Mouse (Mus musculus): ENCODE results near the gene Fam120a. TPM values are rescaled to one million over a fixed set of nuclear protein-coding genes. Genes with fewer than 3 reads are reported as not detected.
A peak's percentile ranks its signal among the peaks of the same experiment; 100 is the strongest.

Gene Fam120a
- total RNA-seq, 2 experiments from 2014 or later, result 182 to 184 TPM

GRCm38 (mm10) chr13:48966851-48967821 lies 681 bp downstream of the Fam120a start:
- DNase-seq, result peak; percentile 63

GRCm38 (mm10) chr13:48965559-48966525 lies 2.0 kb downstream of the Fam120a start:
- DNase-seq, result peak; percentile 67 to 78

DNA sequence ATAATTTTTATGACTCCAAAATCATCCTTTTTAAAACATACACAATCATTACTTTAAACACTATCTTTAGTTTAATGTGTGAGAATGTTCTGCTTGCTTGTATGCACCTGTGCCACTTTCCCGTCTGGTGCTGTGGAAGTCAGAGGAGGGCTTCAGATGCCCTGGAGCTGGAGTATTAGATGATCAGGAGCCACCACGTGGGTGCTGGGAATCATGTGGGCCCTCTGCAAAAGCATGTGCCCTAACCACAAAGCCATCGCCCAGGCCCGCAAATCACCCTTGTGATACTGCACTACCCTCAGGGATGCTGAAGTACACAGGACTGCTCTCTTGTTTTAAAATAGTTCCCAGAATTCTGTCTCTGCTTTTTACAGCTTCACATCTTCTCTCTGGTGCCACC lies 3.0 kb downstream of the Fam120a start:
- no peak for DNase-seq

DNA sequence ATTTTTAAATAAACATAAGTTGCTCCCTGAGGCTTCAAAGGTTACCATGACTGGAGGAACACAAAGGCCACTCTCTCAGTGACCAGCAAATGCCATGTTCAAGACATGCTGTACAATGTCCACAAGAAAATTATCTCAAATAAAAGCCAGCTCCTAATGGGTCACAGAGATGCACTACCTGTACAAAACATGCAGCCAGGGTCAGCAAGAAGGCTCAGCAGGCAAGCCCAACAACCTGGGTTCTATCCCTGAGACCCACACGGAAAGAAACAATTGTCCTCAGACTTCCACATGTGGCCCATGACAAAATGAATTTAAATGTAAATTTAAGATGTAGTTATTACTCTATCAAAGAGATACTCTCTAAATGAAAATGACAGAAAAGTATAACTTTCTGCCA lies 4.7 kb downstream of the Fam120a start:
- DNase-seq, result no peak

GRCm38 (mm10) chr13:48962519-48962918 lies 5.3 kb downstream of the Fam120a start:
- no peak for DNase-seq

GRCm38 (mm10) chr13:48958608-48959007 lies 9.2 kb downstream of the Fam120a start:
- no peak for DNase-seq

DNA sequence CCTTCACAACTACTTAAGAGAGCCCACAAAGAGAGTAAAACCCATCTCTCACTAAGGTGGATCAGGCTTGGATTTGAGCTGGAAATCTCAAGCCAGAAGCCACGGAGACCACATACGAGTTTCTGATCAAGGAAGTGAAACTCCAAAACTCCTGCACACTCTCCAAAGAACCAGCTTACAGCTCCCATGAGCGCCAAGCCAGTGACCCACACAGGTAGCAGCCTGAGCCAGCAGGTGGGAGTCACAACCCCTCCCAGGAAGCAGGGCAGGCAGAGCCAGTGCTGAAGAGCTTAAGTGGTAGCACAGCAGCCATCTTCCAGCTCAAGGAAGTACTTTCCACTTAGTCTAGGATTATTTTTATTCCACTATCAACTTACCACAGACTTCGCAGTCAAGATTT lies 13.0 kb downstream of the Fam120a start:
- no peak for DNase-seq

DNA sequence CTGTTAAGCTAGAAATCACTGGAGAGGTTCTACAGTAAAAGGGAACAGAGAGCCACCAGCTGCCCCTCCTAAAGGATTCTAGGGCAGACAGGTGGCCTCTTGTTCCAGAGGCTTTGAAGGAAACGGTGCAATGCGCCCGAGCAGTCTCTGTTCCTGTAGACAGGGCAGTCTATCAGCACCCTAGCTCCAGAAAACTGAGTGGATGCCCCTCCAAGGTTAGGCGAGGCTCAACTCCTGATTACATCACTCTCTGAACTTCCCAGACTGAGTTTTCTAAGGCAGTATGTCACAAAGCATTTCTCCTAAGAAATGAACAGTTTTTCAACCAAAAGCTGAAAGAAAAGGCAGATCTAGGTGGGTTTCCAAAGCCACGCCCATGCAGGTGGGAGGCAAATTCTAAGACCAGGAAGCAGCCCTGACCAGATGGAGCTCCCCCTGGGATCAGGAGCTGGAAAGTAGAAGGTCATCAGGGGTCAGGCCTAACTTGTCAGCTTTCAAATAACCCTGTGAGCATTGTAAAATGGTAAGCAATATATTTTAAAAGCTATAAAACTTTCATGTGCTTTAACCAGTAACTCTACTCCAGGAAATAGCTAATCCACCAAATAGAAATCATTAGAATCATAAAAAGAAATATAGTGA lies 17.1 kb downstream of the Fam120a start:
- peak in 1 of 2 experiments; percentile 42 for DNase-seq

DNA sequence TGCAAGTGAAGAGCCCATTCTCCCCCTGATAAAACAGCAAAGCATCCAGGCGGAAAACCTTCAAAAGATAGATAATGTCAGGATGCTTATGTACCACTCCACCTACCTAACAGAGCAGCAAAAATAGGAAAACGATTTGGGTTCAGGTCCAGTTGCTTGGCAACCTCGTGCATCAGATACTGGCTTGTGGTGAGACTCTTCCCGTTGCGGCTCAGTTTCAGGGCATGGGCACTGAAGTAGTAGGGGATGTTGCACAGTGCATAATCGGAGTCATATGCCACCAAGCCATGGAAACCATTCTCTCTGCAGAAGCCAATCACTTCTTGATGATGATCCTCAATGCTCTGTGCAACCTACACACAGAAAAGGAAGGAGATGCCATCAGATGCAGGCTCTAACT lies 18.9 kb downstream of the Fam120a start:
- DNase-seq, result no peak

DNA sequence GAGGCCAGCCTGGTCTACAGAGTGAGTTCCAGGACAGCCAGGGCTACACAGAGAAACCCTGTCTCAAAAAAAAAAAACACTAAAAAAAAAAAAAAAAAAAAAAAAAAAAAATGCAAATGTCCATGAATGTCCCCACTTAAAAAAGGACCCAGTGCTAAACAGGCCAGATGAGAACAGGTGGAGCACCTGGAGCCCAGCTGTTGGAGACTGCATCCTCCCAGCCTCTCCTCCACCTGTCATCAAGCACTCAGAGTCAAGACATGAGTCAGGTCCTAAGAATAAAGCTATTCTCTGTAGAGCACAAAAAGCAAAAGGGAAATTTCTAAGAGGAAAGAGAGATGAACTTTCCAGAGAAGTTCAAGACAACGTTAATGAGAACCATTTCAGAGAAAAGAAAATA lies 23.2 kb downstream of the Fam120a start:
- no peak for DNase-seq

DNA sequence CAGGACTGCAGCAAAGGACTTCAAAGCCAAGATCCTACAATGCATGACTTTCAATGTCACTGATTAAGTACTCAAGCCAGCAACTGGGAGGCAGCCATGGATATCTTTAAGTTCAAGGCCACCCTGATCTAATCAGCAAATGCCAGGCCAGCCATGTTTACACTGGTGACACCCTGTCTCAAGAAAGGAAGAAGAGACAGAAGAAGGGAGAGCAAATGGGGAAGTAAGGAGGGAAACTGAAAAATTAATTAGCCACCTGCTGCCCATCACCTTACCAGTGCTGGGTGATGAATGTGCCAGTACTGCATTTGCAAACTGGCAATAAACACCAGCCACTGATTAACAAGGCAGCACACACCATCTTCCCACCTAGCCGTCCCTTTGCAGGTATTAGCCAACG lies 25.3 kb downstream of the Fam120a start:
- peak; percentile 48 to 67 for DNase-seq

DNA sequence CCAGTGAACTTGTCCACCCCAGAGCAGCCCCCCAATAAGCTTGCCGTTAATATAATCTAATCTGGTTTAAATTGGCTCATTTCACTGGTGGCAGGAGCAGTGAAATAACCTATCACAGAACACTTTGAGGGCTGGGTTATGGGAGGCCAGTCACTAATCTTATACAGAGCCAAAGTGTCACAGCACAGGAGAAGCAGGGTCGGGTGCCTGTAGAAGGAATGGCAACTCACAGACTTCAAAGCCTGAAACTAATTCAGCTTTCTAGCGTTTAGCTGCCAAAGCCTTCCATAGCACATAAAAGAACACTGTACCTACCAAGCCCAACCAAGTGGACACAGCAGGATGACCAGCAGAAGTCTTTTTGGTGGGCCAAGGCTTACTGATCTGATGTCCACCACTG lies 26.0 kb downstream of the Fam120a start:
- DNase-seq, result no peak

DNA sequence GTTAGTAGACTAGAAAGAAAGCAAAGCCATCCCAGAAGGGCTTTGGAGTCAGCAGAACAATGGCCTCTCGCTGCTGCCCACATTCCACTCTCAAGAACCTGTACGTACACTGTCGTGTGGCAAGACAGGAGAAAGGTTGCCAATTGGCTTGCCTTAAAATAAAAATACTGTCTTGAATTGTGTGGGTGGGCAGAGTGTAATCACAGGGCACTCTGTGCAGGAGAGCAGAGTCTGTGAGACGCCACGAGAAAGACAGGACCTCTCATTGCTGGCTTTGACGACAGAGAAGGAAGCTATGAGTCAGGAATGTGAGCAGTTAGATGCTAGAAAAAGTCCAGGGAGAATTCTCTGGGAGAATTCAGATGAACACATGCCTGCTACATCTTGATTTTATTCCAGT lies 33.2 kb downstream of the Fam120a start:
- no peak for DNase-seq

- DNase-seq, result peak; percentile 36 to 44
Measured at GRCm38 (mm10) chr13:48932692-48933091, 35.1 kb downstream of the Fam120a start.

- no peak for DNase-seq
Measured at GRCm38 (mm10) chr13:48931687-48932086, 36.1 kb downstream of the Fam120a start.

DNA sequence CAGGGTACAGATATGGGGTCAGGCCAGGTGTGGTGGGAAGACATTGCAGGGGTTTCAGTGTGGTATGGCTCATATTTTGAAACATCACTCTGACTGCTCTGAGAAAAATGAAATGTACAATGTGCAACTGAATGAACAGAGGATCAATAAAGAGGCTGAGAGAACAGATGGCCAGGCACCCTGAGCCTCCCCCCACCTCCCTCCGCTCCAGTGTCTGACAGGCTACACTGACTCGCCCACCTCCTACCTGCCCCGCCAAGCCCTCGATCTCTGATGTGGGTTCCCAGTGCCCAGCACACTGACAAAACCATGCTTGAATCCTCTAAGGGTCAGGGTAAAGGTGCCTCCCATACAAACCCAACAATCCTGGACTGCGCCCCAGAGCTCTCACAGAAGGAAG lies 36.6 kb downstream of the Fam120a start:
- no peak for DNase-seq

- DNase-seq, result no peak
Measured at GRCm38 (mm10) chr13:48929535-48930110, 38.2 kb downstream of the Fam120a start.

DNA sequence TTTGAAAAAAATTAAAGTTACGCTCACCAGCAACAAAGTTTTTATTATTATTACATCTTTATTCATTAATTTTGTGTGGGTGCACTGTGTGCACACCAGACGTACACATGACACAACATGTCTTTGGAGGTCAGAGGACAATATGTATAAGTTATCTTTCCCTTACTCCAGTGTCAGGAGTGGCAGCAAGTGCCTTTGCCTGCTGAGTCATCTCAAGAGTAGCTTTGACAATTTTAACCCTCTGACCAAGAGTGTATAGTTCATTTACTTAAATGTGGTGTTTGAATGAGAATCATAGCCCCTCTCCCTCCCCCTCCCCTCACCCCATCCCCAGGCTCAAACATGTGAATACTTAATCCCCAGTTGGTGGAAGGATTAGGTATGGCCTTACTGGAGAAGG lies 40.2 kb downstream of the Fam120a start:
- no peak for DNase-seq

- no peak for DNase-seq
Measured at GRCm38 (mm10) chr13:48922712-48923111, 45.1 kb downstream of the Fam120a start.

DNA sequence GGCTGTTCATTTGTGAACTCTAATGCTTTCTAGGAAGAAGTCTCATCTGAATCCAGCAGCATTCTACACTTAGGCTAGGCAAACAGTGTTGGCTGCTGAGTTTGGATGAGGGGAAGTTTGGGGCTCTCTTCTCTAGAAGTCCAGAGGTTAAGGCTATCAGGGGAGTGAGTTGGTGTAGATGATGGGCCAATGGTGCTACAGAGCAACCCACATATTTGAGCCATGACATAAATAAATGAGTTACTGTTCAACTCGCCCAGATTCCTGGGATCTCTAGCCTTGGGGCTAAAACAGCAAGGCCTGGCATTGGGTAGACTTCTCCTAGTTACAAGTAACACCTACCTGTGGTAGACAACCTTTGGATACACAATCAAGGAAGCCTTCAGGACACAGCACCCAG lies 46.6 kb downstream of the Fam120a start:
- DNase-seq, result no peak

DNA sequence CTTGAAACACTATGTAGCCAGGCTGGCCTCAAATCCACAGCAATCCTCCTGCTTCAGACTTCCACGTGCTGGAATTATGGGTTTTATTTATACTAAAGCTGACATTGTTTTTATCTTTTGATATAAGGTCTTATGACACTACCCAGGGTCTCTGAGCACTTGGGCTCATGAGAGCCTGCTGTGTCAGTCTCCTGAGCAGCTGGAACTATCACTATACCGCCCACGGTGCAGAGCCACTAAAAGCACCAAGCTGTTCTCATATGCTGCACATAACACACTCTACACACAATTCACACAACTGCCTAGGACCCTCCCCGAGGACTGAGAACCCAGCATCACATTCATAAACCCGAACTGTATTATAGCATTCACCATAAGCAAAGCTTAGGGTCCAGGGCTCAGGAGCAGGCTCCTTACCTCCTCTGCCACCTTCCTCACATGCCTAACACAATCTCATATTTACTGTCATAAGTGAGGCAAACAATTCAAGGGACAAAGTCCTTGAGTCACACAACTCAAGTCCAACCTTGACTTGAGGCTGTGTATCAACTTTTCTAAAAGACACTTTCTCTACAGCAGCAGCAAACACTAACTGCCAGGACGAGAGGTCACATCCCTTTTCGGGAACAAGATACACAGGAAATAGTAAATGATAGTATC lies 47.9 kb downstream of the Fam120a start:
- no peak for DNase-seq

All from adrenal gland, postnatal 36 days (tissue).